Mouse (Mus musculus): ENCODE data around the gene Naif1. TPM values are rescaled to one million over a fixed set of nuclear protein-coding genes. Genes with fewer than 3 reads are reported as not detected.
"Not testable (repeated sequence)": the region's sequence is repeated elsewhere in the genome, so short reads cannot be mapped to it uniquely, and the experiment has no call there.

Gene Naif1
- polyA plus RNA-seq, 1 experiment from 2014 or later: 7.3 TPM

DNA sequence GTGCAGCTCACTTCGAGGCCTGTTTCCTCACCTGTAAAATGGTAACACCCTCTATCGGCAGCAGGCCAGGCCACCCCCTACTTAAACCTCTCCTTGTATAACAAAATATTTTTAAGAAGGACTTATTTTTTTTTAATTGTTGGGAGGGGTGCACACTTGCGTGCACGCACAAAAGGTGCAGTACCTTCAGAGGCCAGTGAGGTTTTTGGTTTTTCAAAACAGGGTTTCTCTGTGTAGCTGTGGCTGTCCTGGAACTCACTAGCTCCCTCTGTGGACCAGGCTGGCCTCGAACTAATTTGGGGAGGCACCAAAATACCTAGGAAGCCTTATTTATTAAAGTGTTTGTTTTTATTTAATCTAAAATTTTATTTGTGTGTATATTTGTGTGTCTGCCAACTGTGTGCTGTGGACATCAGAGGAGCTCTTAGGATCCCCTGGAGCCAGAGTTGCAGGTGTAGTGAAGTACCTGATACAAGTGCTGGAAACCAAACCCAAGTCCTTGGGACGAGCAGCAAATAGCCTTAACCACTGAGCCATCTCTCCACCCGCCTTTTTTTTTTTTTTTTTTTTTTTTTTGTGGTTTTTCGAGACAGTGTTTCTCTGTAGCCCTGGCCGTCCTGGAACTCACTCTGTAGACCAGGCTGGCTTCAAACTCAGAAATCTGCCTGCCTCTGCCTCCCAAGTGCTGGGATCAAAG is 33.1 kb downstream of the Naif1 start:
- peak overlapping the region; percentile 58 for H3K27ac ChIP-seq
- no peak for DNase-seq (ENCODE audit: low spot score)

DNA sequence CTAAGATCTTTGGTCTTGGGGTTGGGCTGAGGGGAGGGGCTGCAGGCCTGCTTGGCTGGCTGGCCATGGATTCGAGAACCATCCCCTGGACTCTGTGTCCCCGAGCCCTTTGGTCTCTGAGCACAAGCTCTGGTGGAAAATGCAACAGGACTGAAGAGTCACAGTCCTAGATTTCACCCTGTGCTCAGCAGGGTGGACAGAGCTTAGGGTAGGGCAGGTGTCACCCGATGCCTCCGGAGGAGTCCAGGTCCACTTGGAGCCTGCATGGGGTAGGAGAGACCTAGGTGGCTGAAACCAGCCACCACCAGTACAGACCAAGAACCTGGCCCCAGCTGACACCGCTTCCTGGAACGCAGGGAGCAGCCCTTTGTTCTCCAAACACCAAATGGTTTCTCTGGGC is 34.7 kb downstream of the Naif1 start:
- no peak overlapping the region for H3K4me3 ChIP-seq
- H3K4me1 ChIP-seq: peaks cover 13% of the 10 kb centered on the region
- no peaks in the 10 kb centered on the region for H3K27me3 ChIP-seq (ENCODE audit: low read depth, poor library complexity, severe bottlenecking)
- peak overlapping the region; percentile 54; the same call in 1 of the 2 replicates for H3K27ac ChIP-seq
- 70% methylated on average over 6 of the region's 6 CpGs for WGBS
- no peak for DNase-seq (ENCODE audit: low spot score)
- no peaks in the 10 kb centered on the region for H3K9me3 ChIP-seq (replicated peaks)
- no peaks in the 10 kb centered on the region for H3K36me3 ChIP-seq

More for the DNA sequence above, 33.1 kb downstream of the Naif1 start:
- Histone ChIP-seq H3K4me1 (0 out of 2 replicates have a peak, but pooled peaks cover 9% of the 10 kb centered on the region), H3K9me3 (replicated peaks) (no peaks in the 10 kb centered on the region), H3K27me3 (ENCODE audit: low read depth, poor library complexity, severe bottlenecking) (no peaks in the 10 kb centered on the region), H3K36me3 (no peaks in the 10 kb centered on the region), H3K4me3 (no peak overlapping the region)
- WGBS: 80% methylated on average over 9 of the region's 9 CpGs

DNA sequence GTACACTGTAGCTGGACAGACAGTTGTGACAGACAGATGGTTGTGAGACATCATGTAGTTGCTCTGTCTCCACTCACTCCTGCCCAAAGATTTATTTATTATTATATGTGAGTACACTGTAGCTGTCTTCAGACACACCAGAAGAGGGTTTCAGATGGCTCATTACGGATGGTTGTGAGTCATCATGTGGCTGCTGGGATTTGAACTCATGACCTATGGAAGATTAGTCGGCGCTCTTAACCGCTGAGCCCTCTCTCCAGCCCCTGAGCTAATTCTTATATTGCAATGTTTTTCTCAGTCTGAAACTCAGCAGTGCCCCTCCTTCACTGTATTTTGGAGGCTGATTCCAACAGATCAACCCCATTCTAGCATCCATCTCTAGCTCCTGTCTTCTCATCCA is 35.5 kb downstream of the Naif1 start:
- Histone ChIP-seq H3K4me1 (peaks cover 13% of the 10 kb centered on the region), H3K27me3 (ENCODE audit: low read depth, poor library complexity, severe bottlenecking) (no peaks in the 10 kb centered on the region), H3K4me3 (no peak overlapping the region), H3K9me3 (replicated peaks) (no peaks in the 10 kb centered on the region), H3K36me3 (no peaks in the 10 kb centered on the region), H3K27ac (0 out of 2 replicates have a peak overlapping the region, but pooled peaks have one; percentile 54)
- WGBS: 87% methylated on average over 4 of the region's 4 CpGs
- DNase-seq (ENCODE audit: low spot score): no peak

DNA sequence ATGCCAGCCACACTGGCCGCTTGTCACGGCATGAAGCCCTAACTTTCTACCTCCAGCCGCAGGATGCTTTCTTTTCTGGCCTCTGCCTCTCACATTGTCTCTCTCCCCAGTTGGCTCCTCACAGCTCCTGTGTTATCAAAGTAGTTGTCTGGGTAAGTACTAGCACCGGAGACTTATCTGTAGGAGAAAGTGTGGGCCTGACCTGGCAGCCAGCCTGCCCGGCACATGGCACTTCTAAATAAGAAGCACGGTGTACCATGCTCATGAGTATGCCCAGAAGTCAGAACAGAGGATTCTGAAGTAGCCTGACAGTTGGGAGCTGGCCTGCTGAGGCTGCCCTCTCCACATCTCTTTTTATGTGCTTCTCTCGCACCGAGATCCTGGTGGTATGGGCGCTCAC is 35.9 kb downstream of the Naif1 start:
- Histone ChIP-seq H3K4me3 (no peak overlapping the region), H3K4me1 (peaks cover 13% of the 10 kb centered on the region), H3K36me3 (no peaks in the 10 kb centered on the region), H3K9me3 (replicated peaks) (no peaks in the 10 kb centered on the region), H3K27ac (peak overlapping the region; percentile 71), H3K27me3 (ENCODE audit: low read depth, poor library complexity, severe bottlenecking) (no peaks in the 10 kb centered on the region)
- WGBS: 93% methylated on average over 9 of the region's 9 CpGs
- no peak for DNase-seq (ENCODE audit: low spot score)

DNA sequence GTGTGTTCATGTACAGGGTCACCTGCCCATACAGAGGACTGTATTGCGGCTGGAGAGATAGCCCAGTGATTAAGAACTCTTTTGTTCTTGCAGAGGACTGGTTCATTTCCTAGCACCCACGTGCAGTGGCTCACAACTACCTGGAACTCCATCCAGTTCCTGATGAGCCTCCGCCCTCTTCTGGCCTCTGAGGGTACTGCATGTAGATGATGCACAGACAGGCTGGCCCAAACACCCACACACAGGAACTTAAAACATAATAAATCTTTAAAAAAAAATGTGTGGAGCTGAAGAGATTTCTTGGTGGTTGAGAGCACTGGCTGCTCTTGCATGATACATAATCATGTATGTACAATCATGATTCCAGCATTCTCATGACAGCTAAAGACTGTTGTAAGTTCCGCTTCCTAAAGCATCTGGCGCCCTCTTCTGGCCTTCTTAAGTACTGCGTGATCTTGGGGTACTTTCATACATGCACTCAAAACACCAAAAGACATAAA is 36.9 kb downstream of the Naif1 start:
- Histone ChIP-seq H3K4me1 (peaks cover 13% of the 10 kb centered on the region), H3K9me3 (replicated peaks) (no peaks in the 10 kb centered on the region), H3K27me3 (ENCODE audit: low read depth, poor library complexity, severe bottlenecking) (no peaks in the 10 kb centered on the region), H3K4me3 (no peak overlapping the region), H3K27ac (peak overlapping the region; percentile 71; the same call in 1 of the 2 replicates), H3K36me3 (no peaks in the 10 kb centered on the region)
- WGBS: 10% methylated on average over 6 of the region's 6 CpGs
- DNase-seq (ENCODE audit: low spot score): peak; percentile 95

DNA sequence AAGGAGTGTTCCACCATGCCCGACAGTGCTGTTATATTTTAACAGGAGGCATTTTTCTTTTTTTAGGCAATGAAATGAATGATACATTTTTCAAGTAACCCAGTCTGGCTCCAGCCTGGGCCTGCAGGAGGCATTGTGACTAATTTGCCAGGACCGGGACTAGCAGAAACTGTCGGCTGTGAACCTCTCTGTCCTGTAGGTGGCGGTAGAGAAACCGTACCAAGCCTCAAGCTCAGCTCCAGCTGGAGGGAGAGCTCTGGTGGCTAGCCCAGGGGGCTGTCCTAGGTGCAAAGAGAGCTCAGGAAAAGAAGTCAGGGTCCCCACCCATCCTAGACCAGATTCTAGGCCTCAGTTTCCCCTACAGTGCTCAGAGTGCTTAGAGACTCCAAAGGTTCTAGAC is 38.4 kb downstream of the Naif1 start:
- peak; percentile 79 for DNase-seq (ENCODE audit: low spot score)
- Histone ChIP-seq H3K36me3 (no peaks in the 10 kb centered on the region), H3K9me3 (replicated peaks) (no peaks in the 10 kb centered on the region), H3K4me1 (peaks cover 13% of the 10 kb centered on the region), H3K4me3 (no peak overlapping the region), H3K27ac (no peak overlapping the region), H3K27me3 (ENCODE audit: low read depth, poor library complexity, severe bottlenecking) (no peaks in the 10 kb centered on the region)
- under 1% methylated on average over 5 of the region's 5 CpGs for WGBS

DNA sequence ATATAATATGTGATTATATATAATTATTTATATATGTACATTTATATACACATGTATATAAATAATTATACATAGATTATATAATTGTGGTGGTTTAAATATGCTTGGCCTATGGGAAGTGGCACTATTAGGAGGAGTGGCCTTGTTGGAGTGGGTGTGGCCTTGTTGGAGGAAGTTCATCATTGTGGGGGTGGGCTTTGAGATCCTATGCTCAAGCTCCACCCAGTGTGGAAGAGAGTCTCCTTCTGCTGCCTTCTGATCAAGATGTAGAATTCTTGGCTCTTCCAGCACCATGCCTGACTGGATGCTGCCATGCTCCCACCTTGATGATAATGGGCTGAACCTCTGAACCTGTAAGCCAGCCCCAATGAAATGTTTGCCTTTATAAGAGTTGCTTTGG is 40.5 kb downstream of the Naif1 start:
- H3K27me3 ChIP-seq (ENCODE audit: low read depth, poor library complexity, severe bottlenecking); H3K36me3 ChIP-seq; H3K4me3 ChIP-seq; H3K9me3 ChIP-seq (replicated peaks); DNase-seq (ENCODE audit: low spot score); H3K27ac ChIP-seq: not testable (repeated sequence)
- H3K4me1 ChIP-seq: peaks cover 26% of the 10 kb centered on the region

DNA sequence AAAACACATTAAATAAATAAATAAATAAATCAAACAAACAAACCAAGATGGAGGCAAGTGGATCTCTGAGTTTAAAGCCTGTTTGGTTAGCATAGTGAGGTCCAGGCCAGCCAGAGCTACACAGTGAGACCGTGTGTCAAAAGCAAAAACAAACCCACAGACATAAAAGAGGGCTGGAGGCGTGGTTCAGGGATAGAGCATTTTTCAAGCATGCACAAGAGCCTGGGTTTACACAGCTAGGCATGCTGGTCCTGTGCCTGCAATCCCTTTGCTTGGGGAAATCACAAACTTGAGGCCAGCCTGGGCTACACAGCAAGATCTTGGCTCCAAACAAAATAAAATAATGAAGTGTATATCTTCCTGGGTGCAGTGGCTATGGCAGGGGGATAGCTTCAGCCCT is 42.4 kb downstream of the Naif1 start:
- DNase-seq (ENCODE audit: low spot score): no peak
- H3K9me3 ChIP-seq (replicated peaks): no peaks in the 10 kb centered on the region
- no peak overlapping the region for H3K27ac ChIP-seq
- no peaks in the 10 kb centered on the region for H3K36me3 ChIP-seq
- H3K4me3 ChIP-seq: no peak overlapping the region
- WGBS: 68% methylated on average over 2 of the region's 2 CpGs
- H3K4me1 ChIP-seq: peaks cover 33% of the 10 kb centered on the region
- no peaks in the 10 kb centered on the region for H3K27me3 ChIP-seq (ENCODE audit: low read depth, poor library complexity, severe bottlenecking)

DNA sequence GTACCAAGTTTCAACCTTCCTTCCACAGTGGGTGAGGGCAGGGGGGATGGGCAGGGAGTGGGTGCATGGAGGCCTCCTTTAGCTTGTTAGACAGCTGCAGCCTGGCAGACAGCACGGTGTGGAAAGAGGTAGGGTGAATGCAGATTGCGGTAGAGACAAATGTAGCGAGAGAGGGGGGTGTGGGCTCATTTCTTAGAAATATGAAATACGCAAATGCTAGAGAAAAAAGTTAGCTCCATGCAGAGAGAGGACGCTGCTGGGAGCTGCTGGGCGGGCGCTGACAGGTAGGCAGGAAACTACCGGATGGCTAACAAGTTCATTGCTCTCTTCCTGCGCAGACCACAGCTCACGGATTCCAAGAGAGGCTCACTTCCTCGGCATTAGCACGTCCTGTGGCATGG is 43.0 kb downstream of the Naif1 start:
- Histone ChIP-seq H3K27me3 (ENCODE audit: low read depth, poor library complexity, severe bottlenecking) (no peaks in the 10 kb centered on the region), H3K4me3 (no peak overlapping the region), H3K4me1 (peaks cover 33% of the 10 kb centered on the region), H3K9me3 (replicated peaks) (no peaks in the 10 kb centered on the region), H3K36me3 (no peaks in the 10 kb centered on the region), H3K27ac (no peak overlapping the region)
- DNase-seq (ENCODE audit: low spot score): no peak
- 77% methylated on average over 12 of the region's 12 CpGs for WGBS

DNA sequence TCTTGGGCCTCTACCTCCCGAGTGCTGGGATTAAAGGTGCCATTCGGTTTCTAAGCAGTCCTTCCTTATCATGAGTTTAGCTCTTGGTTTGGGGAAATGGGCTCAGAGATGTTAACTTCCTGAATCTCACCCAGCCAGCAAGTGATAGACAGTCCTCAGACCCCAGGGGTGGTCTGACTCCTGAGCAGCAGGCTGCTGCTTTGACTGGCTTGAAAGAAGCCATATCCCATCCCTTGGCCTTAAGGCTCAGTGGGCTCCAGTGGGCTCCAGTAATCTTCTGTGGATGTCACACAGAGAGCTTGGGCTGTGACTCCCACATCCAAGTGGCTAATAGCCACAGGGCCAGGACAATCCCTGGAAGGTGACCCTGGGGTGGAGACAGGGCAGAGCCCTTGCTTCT is 44.3 kb downstream of the Naif1 start:
- peaks cover 28% of the 10 kb centered on the region for H3K4me1 ChIP-seq
- no peak for DNase-seq (ENCODE audit: low spot score)
- no peaks in the 10 kb centered on the region for H3K27me3 ChIP-seq (ENCODE audit: low read depth, poor library complexity, severe bottlenecking)
- H3K27ac ChIP-seq: peak overlapping the region; percentile 12; the same call in 1 of the 2 replicates
- no peaks in the 10 kb centered on the region for H3K36me3 ChIP-seq
- 71% methylated on average over 2 of the region's 2 CpGs for WGBS
- H3K4me3 ChIP-seq: no peak overlapping the region
- H3K9me3 ChIP-seq (replicated peaks): peaks cover 2% of the 10 kb centered on the region; the same call in 1 of the 2 replicates

DNA sequence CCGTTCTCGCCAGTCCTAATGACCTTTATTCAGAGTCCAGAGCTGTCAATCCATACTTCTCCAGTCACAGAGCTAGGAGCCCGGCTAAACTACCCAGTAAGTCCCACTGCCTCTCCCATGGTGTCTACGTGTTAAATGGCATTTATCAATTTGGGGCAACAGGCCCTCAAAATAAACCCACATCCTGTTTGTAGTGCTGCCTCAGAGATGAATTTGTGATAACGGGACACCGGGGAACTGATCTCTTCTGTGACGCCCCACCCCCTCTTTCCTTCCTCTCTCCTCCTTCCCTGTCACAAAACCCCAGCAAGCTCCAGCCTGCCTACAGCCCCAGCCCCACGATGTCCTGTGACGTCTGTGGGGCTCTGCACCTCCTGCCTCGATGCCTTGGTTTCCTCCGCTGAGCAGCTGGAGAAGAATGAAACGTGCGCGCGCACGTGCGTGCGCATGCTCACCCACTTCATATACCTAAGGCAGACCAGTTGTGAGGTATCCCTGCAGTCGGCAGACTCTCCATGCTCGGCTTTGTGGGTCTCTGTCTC is 45.0 kb downstream of the Naif1 start:
- WGBS: 83% methylated on average over 20 of the region's 20 CpGs
- 0 out of 2 replicates have a peak overlapping the region, but pooled peaks have one; percentile 12 for H3K27ac ChIP-seq

DNA sequence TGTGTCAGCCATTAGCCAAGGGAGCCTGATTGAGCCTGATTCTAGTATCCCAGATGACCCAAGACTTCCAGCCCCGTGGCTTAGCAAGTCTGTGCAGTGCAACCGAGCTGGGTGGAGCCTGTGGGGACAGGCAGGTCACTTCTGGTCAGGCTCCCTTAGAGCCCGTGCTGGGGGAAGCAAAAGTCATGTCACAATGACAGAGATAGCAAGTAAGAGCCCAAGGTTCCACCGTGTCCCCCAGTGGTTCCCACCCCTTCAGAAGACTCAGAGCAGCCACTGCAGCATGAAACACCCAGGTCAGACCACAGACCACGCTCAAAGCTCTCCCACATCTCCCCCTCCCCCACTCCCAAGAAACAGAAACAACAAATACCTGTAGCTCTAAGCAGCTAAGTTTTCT is 45.9 kb downstream of the Naif1 start:
- no peaks in the 10 kb centered on the region for H3K36me3 ChIP-seq
- H3K4me3 ChIP-seq: no peak overlapping the region
- WGBS: 72% methylated on average over 5 of the region's 5 CpGs
- H3K4me1 ChIP-seq: peaks cover 28% of the 10 kb centered on the region
- DNase-seq (ENCODE audit: low spot score): no peak
- H3K27ac ChIP-seq: peak overlapping the region; percentile 12; the same call in 1 of the 2 replicates
- peaks cover 2% of the 10 kb centered on the region; the same call in 1 of the 2 replicates for H3K9me3 ChIP-seq (replicated peaks)
- no peaks in the 10 kb centered on the region for H3K27me3 ChIP-seq (ENCODE audit: low read depth, poor library complexity, severe bottlenecking)

More for the DNA sequence above, 45.0 kb downstream of the Naif1 start:
- no peaks in the 10 kb centered on the region for H3K36me3 ChIP-seq
- H3K27me3 ChIP-seq (ENCODE audit: low read depth, poor library complexity, severe bottlenecking): no peaks in the 10 kb centered on the region
- peaks cover 2% of the 10 kb centered on the region; the same call in 1 of the 2 replicates for H3K9me3 ChIP-seq (replicated peaks)
- no peak for DNase-seq (ENCODE audit: low spot score)
- no peak overlapping the region for H3K4me3 ChIP-seq
- peaks cover 28% of the 10 kb centered on the region for H3K4me1 ChIP-seq

DNA sequence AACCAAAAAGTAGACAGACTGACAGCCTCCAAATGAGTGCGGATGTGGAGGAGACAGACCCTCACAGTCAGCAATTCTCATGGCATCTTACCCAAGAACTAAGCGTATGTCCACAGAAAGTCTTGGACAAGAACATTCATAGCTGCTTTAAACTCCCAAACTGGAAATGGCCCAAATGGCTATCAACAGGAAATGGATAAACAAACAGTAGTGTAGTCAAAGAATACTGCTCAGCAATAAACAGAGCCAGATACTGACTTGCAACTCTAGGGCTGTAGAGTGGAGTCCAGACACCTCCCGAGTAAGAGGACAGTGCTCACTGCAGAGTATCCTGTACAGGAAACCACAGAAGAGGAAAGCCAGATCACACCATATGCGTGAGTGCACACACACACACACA is 49.1 kb downstream of the Naif1 start:
- peaks cover 38% of the 10 kb centered on the region for H3K4me1 ChIP-seq
- WGBS: 84% methylated on average over 4 of the region's 4 CpGs
- H3K4me3 ChIP-seq: no peak overlapping the region
- peaks cover 2% of the 10 kb centered on the region; the same call in 1 of the 2 replicates for H3K9me3 ChIP-seq (replicated peaks)
- no peak for DNase-seq (ENCODE audit: low spot score)
- no peaks in the 10 kb centered on the region for H3K36me3 ChIP-seq
- no peak overlapping the region for H3K27ac ChIP-seq
- H3K27me3 ChIP-seq (ENCODE audit: low read depth, poor library complexity, severe bottlenecking): no peaks in the 10 kb centered on the region

All from limb, embryonic 10.5 days (tissue).